Mouse (Mus musculus): ENCODE measurements around the gene Igdcc4. TPM values are rescaled to one million over a fixed set of nuclear protein-coding genes. Genes with fewer than 3 reads are reported as not detected.

The Igdcc4 gene
- polyA plus RNA-seq, 1 experiment from 2014 or later = 4.9 TPM

Other genes starting within 250 kb of the Igdcc4 start
- gene Slc24a1, start 149.9 kb upstream of the Igdcc4 start, polyA plus RNA-seq (2015; fragmentation: Nextera tagmentation; extraction: Ambion mirVana) = 0.06 and 0.08 TPM in 2 replicates
- gene Ints14, start 140.6 kb upstream of the Igdcc4 start, polyA plus RNA-seq (2015; fragmentation: Nextera tagmentation; extraction: Ambion mirVana) = 50.9 and 54.2 TPM in 2 replicates
- gene Hacd3, start 79.8 kb upstream of the Igdcc4 start, polyA plus RNA-seq (2015; fragmentation: Nextera tagmentation; extraction: Ambion mirVana) = 61.8 and 64.0 TPM in 2 replicates
- gene Dpp8, start 69.1 kb upstream of the Igdcc4 start, polyA plus RNA-seq (2015; fragmentation: Nextera tagmentation; extraction: Ambion mirVana) = 29.4 and 30.6 TPM in 2 replicates
- gene Igdcc3, start 39.7 kb downstream of the Igdcc4 start, polyA plus RNA-seq (2015; fragmentation: Nextera tagmentation; extraction: Ambion mirVana) = 0.09 TPM in 1 of 2 replicates, not detected in the other
- gene Parp16, start 93.9 kb downstream of the Igdcc4 start, polyA plus RNA-seq (2015; fragmentation: Nextera tagmentation; extraction: Ambion mirVana) = 6.0 and 7.3 TPM in 2 replicates
- 0.61 and 0.77 TPM in 2 replicates for gene Cilp, start 163.7 kb downstream of the Igdcc4 start, polyA plus RNA-seq (2015; fragmentation: Nextera tagmentation; extraction: Ambion mirVana)
- 49.8 and 55.5 TPM in 2 replicates for gene Clpx, start 192.8 kb downstream of the Igdcc4 start, polyA plus RNA-seq (2015; fragmentation: Nextera tagmentation; extraction: Ambion mirVana)
- 14.8 and 18.6 TPM in 2 replicates for gene Pdcd7, start 244.6 kb downstream of the Igdcc4 start, polyA plus RNA-seq (2015; fragmentation: Nextera tagmentation; extraction: Ambion mirVana)

Measured in thymus, postnatal 0 days (tissue).